Mouse (Mus musculus) spleen, postnatal 36 days (tissue): Measurements from ENCODE around the gene Zcwpw1.
A peak's percentile ranks its signal among the peaks of the same experiment; 100 is the strongest.
"Not testable (repeated sequence)": the region's sequence is repeated elsewhere in the genome, so short reads cannot be mapped to it uniquely, and the experiment has no call there.

Experiments used
- DNase-seq, 2 experiments: peaks; one replicate each; pipeline ENCODE4 v3.0.0; 2022; ENCODE audit warnings: low spot score in 2 of 2, mixed read lengths in 1 of 2

Zcwpw1 gene

DNA sequence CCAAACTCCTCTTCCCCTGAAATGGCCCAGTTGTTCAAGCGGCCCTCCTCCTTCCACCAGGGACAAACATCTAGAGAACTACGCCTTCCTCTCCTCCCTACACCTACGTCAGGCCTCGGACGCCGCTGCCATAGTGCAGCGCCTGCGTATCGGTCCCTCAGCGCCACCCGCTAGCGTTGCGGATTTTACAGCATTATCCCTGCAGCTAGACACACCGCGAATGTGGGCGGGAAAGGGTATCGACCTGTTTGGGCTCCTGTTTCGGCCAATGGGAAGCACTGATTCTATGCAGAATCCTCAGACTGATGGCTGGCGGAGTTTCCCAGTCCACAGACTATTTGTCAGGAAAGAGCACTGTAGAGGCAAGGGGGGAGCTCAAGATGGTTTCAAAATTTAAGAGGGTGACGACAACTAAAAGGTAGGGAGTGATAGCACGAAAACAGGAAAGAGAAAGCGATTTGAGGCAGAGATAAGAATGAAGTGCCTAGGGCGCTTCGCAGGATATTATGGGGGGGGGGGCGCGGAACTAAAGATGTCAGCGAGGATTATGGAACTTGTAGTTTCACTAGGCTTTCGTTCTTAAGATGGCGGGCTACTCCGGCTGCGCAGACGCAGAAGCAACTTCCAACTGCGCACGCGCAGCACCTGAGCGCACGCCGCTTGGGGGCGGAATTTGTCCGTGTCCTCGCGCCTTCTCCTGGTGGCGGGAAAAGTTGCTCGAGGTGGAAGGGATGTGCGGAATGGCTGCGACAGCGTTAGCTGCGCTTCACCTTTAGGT is at the start of gene Zcwpw1, which contains the start of gene Mepce:
Gene Zcwpw1, plus strand, starts transcription at position 648 of the 778 bp plus-strand sequence.
Gene Mepce, minus strand, starts transcription at position 505 of the 778 bp plus-strand sequence.
- DNase-seq, result peak; percentile 91 to 93

DNA sequence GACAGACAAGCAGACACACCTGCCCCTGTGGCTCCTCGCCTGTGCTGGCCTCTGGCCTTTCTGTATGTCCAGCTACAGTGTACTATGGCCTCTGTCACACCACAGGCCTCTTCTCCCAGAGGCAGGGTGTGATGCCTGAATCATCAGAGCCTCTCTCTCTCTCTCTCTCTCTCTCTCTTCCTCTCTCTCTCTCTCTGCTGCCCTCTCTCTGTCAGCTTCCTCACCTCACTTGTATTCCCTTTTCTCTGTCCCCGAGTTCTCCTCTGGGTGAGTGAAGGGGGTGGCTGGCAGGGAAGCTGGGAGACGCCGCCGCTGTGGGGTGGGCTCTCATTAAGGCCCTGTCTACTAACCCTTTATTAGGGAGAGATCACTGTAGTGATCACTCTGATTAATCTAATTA is 49.1 kb upstream of the Zcwpw1 start:
- DNase-seq, result no peak

DNA sequence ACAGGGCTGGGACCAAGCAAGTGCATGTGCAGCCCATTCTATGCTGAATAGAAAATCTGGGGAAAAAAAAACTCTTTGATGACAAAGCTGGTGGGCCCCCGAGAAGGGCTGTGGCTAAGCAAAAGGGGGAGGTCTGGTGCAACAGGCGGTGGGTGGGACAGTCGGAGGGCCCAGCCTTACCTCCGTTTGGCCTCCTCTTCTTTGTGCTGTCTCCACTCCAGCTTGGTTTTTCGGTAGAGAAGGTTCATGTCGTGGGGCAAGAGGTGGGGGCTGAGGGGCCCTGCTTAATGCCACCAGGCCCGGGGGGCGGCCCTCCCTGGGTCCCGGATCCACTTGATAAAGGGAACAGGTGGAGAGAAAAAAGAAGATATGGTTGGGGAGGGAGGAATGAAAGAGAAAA is 48.1 kb upstream of the Zcwpw1 start:
- DNase-seq, result no peak

DNA sequence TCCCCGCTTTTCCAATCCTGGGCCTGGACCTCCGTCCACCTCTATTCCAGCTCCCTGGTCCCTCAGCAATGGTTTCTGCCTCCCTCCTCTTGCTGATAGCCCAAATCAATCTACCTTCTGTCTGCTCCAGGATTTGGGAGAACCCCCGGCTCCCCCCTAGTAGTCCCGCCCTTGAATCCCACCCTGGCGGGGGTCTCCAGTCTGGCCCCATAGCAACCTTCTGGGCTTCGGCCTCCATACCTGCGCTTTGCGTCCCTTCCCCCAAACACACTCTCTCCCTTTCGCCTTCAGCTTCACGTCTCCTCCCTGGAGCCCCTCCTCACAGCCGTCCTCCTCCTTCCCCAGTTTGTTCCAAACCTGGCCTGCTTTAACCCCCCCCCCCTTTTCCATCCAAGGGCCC is 47.1 kb upstream of the Zcwpw1 start:
- DNase-seq, result no peak

DNA sequence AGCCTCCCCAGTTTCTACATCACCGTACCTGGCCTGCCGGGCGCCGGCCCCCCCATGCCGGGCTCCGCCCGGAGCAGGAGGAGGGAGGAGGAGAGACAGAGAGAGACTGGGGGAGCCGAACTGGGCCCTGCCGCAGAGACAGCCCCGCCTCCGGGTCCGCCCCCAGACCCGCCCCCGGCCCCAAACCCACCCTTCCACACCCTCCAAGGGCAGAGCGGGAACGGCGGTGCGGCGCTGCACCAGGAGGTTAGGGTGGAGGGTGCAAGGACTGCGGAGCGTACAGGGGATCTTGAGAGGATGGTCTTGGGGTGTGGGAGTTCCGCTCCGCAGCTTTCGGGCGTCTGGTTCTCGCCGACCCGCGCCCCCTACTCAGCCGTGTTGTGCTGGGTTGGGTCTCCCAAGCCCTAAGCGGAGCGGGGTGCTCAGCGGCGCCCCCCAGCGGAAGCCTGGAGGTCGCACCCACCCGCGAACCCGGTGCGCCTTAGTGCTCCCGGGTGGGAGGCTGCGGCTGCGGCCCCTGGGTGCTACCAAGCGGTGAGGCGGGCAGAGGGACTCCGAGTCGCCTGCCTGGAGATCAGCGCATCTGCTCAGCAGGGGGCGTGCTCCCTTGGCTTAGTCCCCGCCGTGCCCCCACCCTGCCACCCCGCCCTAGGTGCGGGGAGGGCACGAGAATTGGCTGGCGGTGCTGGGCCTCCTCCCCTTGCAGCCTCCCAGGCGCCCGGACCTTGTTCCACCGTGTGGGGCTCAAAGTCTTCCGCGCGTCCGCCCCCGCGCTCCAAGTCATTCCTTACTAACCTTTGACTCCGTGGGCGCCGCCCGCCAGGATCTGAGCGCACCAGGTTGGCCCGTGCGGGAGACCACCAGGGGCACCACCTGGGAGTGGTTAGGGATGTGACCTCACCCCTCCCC is 46.3 kb upstream of the Zcwpw1 start, which contains the start of gene Nyap1:
Gene Nyap1, minus strand, starts transcription at position 585 of the 909 bp plus-strand sequence.
- peak; percentile 78 to 79 for DNase-seq

DNA sequence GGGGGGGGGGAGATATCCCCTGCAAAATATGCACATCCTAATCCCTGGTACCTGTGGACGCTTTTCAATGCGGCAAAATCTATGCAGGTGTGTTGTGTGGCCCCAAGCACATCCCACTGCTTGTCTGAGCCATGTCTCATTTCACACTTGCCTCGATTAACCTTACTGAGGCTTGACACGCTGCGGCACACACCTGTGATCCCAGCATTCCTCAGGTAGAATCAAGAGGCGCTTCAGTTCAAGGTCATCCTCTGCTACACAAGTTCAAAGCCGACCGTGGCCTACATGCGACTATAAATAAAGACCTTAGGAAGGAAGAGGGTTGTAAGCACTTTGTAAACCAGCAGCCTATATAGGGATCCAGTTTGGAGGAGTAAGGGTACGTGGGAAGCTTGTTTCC is 45.5 kb upstream of the Zcwpw1 start:
- DNase-seq, result no peak

DNA sequence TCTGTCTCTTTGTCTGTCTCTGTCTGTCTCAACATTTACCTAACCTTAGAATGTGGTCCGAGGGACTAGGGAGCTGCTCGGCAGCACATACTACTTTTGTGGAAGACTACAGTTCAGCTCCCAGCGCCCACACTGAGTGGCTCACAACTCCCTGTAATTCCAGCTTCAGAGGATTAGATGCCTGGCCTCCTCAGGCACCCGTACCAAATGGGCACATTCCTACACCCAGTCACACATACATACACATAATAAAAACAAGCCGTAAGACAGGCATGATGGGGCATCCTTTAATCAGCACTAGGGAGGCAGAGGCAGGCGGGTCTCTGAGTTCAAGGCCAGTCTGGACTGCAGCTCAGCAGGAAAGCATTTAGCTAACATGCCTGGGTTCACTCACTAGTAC is 44.8 kb upstream of the Zcwpw1 start:
- no peak for DNase-seq

DNA sequence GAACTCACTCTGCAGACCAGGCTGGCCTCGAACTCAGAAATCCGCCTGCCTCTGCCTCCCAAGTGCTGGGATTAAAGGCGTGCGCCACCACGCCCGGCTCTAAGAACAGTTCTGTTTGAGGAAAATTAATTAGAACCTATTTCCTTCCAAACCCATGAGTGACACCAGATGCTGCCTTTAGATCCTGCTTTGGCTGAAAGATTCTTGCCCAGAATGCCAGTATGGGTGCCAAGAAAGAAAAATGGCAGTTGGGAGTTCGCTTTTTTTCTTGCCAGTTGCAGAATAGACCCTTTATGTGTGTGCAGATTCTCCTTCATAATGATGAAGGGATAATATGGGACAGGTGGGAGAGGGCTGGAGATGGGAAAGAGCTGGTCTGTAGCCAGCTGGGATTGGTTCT is 43.4 kb upstream of the Zcwpw1 start:
- DNase-seq, result no peak

DNA sequence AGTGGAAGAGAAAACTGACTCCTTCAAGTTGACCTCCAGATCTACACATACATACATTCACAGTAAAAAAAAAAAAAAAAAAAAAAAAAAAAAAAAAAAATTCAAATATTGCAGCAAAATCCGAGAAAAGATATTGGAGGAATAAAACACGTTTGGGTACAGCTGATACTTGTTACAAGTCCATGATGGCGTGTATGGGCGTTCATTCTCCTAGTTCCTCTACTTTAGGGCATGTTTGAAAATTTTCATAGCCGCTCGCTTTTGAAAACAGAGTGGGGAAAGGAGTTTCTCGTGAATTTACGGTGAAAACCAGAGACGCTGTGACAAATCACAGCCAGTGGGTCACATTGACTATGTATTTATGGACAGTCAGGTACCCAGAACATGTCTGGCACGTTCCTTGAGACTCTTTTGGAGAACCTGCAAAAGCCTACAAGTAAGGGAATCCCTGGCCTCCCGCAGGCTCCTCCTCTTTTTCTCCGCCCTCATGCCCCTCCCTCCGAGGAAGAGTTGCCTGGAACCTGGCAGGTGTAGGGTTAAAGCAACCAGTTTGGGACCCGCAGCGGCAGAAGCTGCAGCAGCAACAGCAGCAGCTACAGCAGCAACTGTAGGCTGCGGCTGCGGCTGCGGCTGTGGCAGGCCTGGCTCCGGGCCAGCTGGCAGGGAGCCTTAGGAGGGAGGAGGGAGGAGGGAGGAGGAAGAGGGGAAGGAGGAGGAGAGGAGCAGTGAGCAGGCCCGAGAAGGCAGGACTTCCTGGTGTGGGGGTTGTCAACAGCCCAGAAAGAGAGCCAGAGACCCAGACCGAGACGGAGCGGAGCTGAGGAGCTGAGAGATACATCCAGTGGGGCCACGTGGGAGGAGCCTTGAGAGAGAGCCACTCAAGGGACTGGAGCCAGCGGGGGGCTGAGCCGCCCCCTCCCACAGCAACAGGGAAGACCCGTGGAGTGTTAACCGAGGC is 42.1 kb upstream of the Zcwpw1 start, which contains the start of gene Tsc22d4:
Gene Tsc22d4, plus strand, starts transcription at position 517 of the 958 bp plus-strand sequence.
- DNase-seq, result peak; percentile 92 to 93

DNA sequence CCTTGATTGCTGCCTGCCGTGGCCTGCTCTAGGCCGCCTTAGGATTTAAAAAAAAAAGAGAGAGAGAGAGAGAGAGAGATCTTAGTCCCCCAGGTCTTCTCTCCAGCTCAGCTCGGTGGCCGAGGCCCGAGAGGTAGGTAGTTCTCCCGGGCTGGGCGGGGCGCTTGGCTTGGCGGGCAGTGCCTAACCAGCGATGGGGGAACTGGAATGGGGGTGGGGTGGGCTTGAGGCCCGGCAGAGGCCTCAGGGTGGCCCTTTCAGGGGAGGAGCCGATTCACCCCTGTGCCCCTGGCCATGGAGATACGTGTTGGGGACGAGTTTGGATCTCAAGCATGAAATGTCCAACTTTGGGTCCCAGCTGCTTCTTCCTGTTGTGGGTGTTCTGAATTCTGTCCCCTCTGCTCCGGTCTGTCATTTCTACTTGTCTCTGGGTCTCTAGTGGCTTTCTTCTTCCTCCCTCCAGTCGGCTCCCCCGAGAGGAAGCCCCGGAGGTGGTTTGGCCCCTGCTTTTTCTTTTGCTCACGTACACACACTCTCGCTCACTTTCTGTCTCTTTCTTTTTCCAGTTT is 41.2 kb upstream of the Zcwpw1 start:
- peak; percentile 75 to 81 for DNase-seq

DNA sequence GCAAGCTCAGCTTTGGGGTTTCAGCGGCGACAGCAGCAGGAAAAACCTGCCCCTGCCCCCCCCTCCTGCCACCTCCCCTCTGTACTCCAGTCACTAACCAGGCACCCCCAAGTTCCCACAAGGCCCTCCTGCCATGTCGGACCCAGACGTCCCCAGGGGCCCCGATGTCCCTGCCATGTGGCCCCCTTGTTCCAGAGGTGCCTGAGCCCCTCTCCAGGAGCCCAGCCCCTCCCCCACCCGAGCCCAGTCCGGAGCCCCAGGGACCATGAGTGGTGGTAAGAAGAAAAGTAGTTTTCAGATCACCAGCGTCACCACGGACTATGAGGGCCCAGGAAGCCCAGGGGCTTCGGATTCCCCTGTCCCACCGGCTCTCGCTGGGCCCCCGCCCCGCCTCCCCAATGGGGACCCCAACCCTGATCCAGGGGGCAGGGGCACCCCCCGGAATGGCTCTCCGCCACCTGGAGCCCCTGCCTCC is 40.7 kb upstream of the Zcwpw1 start:
- DNase-seq, result peak in 1 of 2 experiments; percentile 26

DNA sequence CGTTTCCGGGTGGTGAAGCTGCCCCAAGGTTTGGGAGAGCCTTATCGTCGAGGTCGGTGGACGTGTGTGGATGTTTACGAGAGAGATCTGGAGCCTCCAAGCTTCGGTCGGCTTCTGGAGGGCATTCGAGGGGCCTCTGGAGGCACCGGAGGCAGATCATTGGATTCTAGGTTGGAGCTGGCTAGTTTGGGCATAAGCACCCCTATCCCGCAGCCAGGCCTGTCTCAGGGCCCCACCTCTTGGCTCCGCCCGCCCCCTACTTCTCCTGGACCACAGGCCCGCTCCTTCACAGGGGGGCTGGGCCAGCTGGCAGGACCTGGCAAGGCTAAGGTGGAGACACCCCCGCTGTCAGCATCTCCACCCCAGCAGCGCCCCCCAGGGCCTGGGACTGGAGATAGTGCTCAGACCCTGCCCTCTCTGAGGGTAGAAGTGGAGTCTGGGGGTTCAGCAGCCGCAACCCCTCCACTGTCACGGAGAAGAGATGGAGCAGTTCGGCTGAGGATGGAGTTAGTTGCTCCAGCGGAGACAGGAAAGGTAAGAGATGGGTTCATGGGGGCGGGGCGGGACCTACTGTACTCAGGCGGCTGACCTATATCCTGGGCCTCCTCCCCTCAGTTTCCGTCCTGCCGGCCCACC is 40.2 kb upstream of the Zcwpw1 start:
- DNase-seq, result peak; percentile 68 to 71

DNA sequence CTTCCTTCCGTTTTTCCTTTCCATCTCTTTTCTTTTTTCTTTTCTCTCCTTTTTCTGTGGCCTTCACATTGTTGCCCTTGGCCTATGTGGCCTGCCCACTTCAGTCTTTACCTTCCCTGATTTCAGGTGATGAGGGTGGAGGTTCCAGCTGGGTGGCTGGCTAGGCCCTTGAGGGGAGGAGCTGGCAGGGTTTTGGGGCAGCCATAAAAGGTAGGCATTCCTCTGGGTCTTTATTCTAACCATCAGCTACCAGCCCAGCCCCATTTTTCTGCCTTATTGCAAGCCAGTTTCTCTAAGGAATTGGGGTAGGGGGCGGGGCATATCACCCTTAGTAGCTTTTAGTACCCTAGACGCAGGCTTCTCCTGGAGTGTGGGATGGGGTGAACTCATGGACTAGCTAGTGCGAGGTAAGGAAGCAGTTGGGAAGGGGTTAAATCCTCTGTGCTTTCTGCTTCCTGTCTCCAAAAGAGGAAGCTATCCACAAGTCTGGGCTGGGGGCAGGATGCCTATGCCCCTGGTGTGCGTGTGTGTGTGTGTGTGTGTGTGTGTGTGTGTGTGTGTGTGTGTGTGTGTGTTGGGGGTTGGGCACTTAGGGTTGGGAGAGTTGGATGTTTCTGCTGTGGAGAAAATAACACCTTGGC is 39.3 kb upstream of the Zcwpw1 start:
- peak; percentile 38 to 49 for DNase-seq

DNA sequence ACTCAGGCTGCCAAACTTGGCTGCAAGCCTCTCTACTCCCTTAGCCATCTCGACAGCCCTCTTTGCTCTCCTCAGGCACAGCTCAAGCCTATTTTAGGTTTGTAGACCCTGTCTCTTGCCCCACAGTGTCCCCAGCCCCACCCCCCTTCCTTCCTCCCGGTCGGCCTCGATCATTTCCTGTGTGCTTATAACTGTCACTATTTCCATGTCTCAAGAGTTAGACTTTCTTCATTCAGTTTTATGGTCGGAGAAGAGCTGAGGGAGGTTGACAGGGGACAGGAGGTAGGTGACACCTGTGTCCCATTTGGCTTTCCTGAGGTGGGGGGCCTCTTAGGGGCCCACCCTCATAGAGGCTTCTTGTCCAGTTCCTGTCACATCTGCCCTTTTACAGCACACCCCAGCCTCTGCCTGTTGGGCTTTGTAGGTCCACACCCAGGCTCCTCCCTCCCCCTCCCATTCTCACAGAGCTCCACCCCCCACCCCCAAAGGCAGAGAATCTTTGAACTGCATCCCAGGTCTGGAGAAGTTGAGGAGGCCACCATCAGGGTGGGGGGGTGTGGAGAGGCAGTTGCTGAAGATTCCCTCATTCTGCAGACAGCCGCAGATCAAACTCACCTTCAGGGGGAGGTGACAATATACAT is 38.3 kb upstream of the Zcwpw1 start:
- peak; percentile 38 to 56 for DNase-seq

DNA sequence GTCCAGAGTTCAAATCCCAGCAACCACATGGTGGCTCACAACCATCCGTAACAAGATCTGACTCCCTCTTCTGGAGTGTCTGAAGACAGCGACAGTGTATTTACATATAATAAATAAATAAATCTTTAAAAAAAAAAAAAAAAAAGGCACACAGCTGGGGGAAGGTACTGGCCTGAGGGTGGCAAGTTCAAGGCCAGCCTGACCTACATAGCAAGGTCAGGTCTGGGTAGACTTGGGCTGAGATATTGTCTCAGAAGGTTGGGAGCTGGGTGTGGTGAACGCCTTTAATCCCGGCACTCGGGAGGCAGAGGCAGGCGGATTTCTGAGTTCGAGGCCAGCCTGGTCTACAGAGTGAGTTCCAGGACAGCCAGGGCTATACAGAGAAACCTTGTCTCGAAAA is 37.4 kb upstream of the Zcwpw1 start:
- DNase-seq, result not testable (repeated sequence)

DNA sequence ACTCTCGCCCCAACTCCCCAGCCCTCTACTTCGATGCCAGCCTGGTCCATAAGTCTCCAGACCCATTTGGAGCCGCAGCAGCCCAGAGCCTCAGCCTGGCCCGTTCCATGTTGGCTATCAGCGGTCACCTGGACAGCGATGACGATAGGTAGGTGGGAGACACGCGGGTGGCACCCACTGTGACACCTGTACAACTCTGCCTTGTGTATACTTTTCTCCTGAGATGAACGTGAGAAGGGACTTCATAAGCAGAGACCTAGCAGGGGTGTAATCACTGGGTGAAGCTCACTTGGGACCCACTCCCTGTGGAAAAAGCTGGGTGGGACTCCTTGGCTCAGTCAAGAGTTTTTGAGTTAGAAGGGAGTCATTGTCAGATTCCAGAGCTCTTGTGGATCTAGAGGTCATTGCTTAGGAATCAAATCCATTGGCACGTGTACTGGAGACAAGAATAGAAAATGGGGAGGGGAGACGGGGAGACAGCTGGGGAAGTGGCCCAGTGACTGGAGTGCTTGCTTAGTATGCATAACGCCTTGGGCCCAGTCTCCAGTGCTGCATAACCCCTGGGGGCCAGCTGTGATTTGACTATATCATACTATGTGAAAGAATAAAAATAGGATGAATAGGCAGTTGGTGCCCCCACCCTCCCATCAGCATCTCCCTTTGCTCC is 36.2 kb upstream of the Zcwpw1 start:
- no peak for DNase-seq

DNA sequence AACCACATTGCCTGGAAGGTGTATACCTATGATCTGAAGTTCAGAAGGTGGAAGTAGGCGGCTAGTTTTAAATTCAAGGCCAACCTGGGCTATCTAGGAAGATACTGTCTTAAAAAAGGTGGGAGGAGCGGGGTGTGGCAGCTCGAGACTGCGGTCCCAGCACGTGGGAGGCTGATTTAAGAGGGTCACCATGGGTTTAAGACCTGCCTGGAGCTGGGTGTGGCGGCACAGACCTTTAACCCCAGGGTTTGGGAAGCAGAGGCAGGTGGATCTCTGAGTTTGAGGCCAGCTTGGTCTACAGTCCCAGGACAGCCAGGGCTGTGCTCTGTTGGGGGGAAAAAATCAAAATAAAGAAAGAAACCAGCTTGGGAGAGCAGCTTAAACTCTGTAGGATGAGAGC is 35.6 kb upstream of the Zcwpw1 start:
- DNase-seq, result no peak

DNA sequence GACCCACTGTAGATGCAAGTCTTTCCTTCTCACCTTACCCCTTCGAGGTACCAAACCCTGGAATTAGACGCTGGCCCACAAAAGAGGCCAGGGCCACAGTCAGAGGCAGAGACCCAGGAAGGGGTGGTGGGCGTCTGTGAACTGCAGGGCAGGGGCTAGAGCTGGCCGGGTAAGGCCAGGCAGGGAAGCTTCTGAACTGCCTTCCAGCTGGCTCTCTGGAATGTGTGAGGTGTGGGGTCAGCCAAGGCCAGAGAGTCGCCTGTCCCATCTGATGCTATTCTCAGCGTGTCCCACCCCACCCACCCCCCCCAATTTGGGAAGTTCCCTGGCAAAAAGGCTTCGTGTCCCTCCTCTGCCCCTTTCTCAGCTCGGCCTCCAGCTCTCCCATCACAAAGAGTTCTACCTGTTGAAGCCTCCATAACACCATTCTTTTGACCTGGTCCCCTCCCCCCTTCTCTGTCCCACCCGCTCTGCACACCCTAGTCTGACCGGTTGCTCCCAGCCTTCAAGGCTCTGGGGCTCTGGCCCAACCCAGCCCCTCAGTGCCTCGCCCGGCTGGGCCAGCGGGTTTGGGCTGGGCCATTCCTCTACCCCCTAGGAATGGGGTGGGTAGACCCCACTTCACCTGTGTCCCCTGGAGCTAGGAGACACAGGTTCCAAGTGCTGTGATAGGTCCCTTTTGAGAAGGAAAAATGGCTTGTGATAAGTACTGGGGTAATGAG is 34.3 kb upstream of the Zcwpw1 start:
- DNase-seq, result no peak
